Mouse (Mus musculus) ES-CJ7 (cell line): Measurements from ENCODE around the gene Olfr640.

Source experiments
- DNase-seq: peaks from one replicate; pipeline ENCODE4 v3.0.0; 2011; ENCODE audit warnings: low read depth, low spot score

Gene Olfr640

GRCm38 (mm10) chr7:104025473-104025872 is at the start of gene Olfr640:
Gene Olfr640 (minus strand): TSS chr7:104025573.
- no peak for DNase-seq

GRCm38 (mm10) chr7:104071769-104072168 is 46.4 kb upstream of the Olfr640 start, which contains the start of gene Olfr644:
Gene Olfr644 (minus strand): TSS chr7:104071869.
- DNase-seq = no peak

- DNase-seq = no peak
Observed at GRCm38 (mm10) chr7:104061345-104061744, 36.0 kb upstream of the Olfr640 start, which contains the start of gene 4930516K23Rik. Gene 4930516K23Rik (minus strand): TSS chr7:104061445.

GRCm38 (mm10) chr7:104059215-104059614 is 33.8 kb upstream of the Olfr640 start:
- DNase-seq = no peak

GRCm38 (mm10) chr7:104052566-104052965 is 27.2 kb upstream of the Olfr640 start, which contains the start of gene Olfr642:
Gene Olfr642 (minus strand): TSS chr7:104052666.
- no peak for DNase-seq

GRCm38 (mm10) chr7:104050745-104051144 is 25.4 kb upstream of the Olfr640 start:
- no peak for DNase-seq

GRCm38 (mm10) chr7:104035145-104035544 is 9.8 kb upstream of the Olfr640 start, which contains the start of gene Olfr641:
Gene Olfr641 (plus strand): TSS chr7:104035445.
- no peak for DNase-seq

GRCm38 (mm10) chr7:104026978-104027377 is 1.6 kb upstream of the Olfr640 start:
- no peak for DNase-seq

GRCm38 (mm10) chr7:104021651-104022050 is 3.7 kb downstream of the Olfr640 start:
- no peak for DNase-seq

- DNase-seq = no peak
Observed at GRCm38 (mm10) chr7:104018953-104019352, 6.4 kb downstream of the Olfr640 start.

GRCm38 (mm10) chr7:104017203-104017602 is 8.2 kb downstream of the Olfr640 start, which contains the start of gene Olfr639:
Gene Olfr639 (minus strand): TSS chr7:104017303.
- DNase-seq = no peak

GRCm38 (mm10) chr7:103999124-103999523 is 26.2 kb downstream of the Olfr640 start:
- no peak for DNase-seq

- no peak for DNase-seq
Observed at GRCm38 (mm10) chr7:103998446-103998845, 26.9 kb downstream of the Olfr640 start, which contains the start of gene Olfr638. Gene Olfr638 (plus strand): TSS chr7:103998746.

- DNase-seq = no peak
Observed at GRCm38 (mm10) chr7:103971782-103972181, 53.6 kb downstream of the Olfr640 start.

GRCm38 (mm10) chr7:103970852-103971251 is 54.5 kb downstream of the Olfr640 start, which contains the start of gene Olfr635:
Gene Olfr635 (plus strand): TSS chr7:103971152.
- no peak for DNase-seq
